Mouse (Mus musculus) gastrocnemius, postnatal 10 days (tissue): ENCODE results near the gene Serp2. TPM values are rescaled to one million over a fixed set of nuclear protein-coding genes. Genes with fewer than 3 reads are reported as not detected.

Experiments
- DNase-seq: peaks from one replicate; pipeline ENCODE4 v3.0.0; 2021; ENCODE audit warnings: mixed read lengths
- total RNA-seq, 2 experiments: library from RNA; stranded (reverse); gene quantifications; 2 replicates each; pipeline ENCODE4 v1.2.3; 2021

Gene Serp2
- total RNA-seq, 2 experiments from 2014 or later, result 1.8 to 2.4 TPM

- DNase-seq, result no peak
These were observed 67.6 kb downstream of the Serp2 start for GRCm38 (mm10) chr14:76489128-76489527.

DNA sequence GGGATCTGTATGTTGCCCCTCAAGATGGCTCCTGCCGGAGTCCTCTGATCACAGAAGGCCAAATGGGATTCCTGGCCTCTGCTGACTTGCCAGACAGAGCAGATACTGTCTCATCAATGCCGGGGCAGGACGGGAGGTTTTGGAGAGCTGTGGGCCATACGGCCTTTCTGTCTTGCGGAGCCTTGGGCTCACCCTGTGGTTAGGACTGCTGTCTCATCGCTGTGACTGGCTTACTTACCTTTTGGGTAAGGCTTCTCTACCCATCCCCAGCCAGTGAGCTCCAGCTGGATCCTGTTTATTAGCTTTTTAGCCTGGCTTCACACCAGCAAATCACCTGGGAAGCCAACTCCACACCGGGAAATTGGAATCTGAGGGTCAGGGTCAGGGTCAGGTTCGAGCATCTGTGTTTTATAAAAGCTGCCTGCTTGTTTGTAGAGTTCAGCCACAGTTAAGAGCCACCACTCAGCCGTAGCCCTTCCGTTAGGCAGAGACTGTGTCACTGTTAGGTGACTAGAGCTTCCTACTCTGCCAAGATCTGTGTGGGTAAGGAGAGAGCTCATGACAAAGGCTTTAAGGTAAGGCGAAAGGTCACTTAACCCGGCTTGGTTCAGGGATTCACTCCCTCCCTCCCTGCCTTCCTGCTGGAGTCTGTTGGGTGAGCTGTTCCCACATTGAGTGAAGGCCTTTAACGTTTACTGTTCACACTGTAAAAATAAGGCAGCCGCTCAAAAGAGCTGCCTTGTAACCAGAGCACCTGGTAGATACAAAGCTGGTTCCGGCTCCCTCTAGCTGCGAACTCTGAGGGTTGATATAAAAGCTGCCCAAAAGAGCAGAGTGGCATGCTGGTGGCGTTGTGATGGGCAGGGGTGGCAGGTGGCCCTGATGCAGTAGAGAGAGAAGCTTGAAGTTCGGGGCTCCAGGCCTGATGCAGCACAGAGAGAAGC lies 68.3 kb downstream of the Serp2 start:
- DNase-seq, result no peak

GRCm38 (mm10) chr14:76487609-76488008 lies 69.1 kb downstream of the Serp2 start:
- no peak for DNase-seq

- DNase-seq, result no peak
These were observed 73.0 kb downstream of the Serp2 start for GRCm38 (mm10) chr14:76483701-76484100.

Other genes starting within 250 kb of the Serp2 start
- gene Tsc22d1, start 141.9 kb downstream of the Serp2 start, total RNA-seq, result 100 to 1,000 TPM; 155 to 161 TPM